Mouse (Mus musculus): ENCODE data around the gene Tmem236.

Gene Tmem236

GRCm38 (mm10) chr2:14174334-14174733 lies at the start of gene Tmem236:
TSS of gene Tmem236 (plus strand) at chr2:14174523.
- DNase-seq (ENCODE audit: low read depth), result no peak

GRCm38 (mm10) chr2:14126387-14126786 lies 47.9 kb upstream of the Tmem236 start:
- DNase-seq (ENCODE audit: low read depth), result no peak

- no peak for DNase-seq (ENCODE audit: low read depth)
Measured at GRCm38 (mm10) chr2:14127629-14128028, 46.7 kb upstream of the Tmem236 start.

- DNase-seq (ENCODE audit: low read depth), result no peak
Measured at GRCm38 (mm10) chr2:14130641-14131339, 43.5 kb upstream of the Tmem236 start.

GRCm38 (mm10) chr2:14132468-14133326 lies 41.6 kb upstream of the Tmem236 start:
- no peak for DNase-seq (ENCODE audit: low read depth)

- DNase-seq (ENCODE audit: low read depth), result no peak
Measured at GRCm38 (mm10) chr2:14136906-14137305, 37.4 kb upstream of the Tmem236 start.

- DNase-seq (ENCODE audit: low read depth), result no peak
Measured at GRCm38 (mm10) chr2:14139590-14139989, 34.7 kb upstream of the Tmem236 start.

- no peak for DNase-seq (ENCODE audit: low read depth)
Measured at GRCm38 (mm10) chr2:14140044-14140443, 34.3 kb upstream of the Tmem236 start.

GRCm38 (mm10) chr2:14145311-14145710 lies 29.0 kb upstream of the Tmem236 start:
- no peak for DNase-seq (ENCODE audit: low read depth)

GRCm38 (mm10) chr2:14146913-14147312 lies 27.4 kb upstream of the Tmem236 start:
- peak; percentile 9 for DNase-seq (ENCODE audit: low read depth)

- no peak for DNase-seq (ENCODE audit: low read depth)
Measured at GRCm38 (mm10) chr2:14150829-14151228, 23.5 kb upstream of the Tmem236 start.

GRCm38 (mm10) chr2:14151854-14152253 lies 22.5 kb upstream of the Tmem236 start:
- DNase-seq (ENCODE audit: low read depth), result no peak

GRCm38 (mm10) chr2:14159047-14159446 lies 15.3 kb upstream of the Tmem236 start:
- no peak for DNase-seq (ENCODE audit: low read depth)

- DNase-seq (ENCODE audit: low read depth), result no peak
Measured at GRCm38 (mm10) chr2:14159756-14160155, 14.6 kb upstream of the Tmem236 start.

- no peak for DNase-seq (ENCODE audit: low read depth)
Measured at GRCm38 (mm10) chr2:14164459-14165030, 9.8 kb upstream of the Tmem236 start.

- no peak for DNase-seq (ENCODE audit: low read depth)
Measured at GRCm38 (mm10) chr2:14165066-14165465, 9.3 kb upstream of the Tmem236 start.

- DNase-seq (ENCODE audit: low read depth), result no peak
Measured at GRCm38 (mm10) chr2:14165618-14166344, 8.5 kb upstream of the Tmem236 start.

GRCm38 (mm10) chr2:14167721-14168120 lies 6.6 kb upstream of the Tmem236 start:
- no peak for DNase-seq (ENCODE audit: low read depth)

- no peak for DNase-seq (ENCODE audit: low read depth)
Measured at GRCm38 (mm10) chr2:14176460-14177193, 2.3 kb downstream of the Tmem236 start.

- DNase-seq (ENCODE audit: low read depth), result no peak
Measured at GRCm38 (mm10) chr2:14184375-14184774, 10.1 kb downstream of the Tmem236 start.

- no peak for DNase-seq (ENCODE audit: low read depth)
Measured at GRCm38 (mm10) chr2:14190684-14191083, 16.4 kb downstream of the Tmem236 start.

GRCm38 (mm10) chr2:14191601-14192000 lies 17.3 kb downstream of the Tmem236 start:
- DNase-seq (ENCODE audit: low read depth), result no peak

All from c-Kit-positive CD71-positive TER-119-negative erythroid progenitor cells, embryonic 14.5 days (primary cell).